Mouse (Mus musculus) kidney, embryonic 15.5 days (tissue): ENCODE measurements around the gene Acsbg2. TPM values are rescaled to one million over a fixed set of nuclear protein-coding genes. Genes with fewer than 3 reads are reported as not detected.

ENCODE experiments used
- ATAC-seq: fragments of 200-750 bp; cut with Nextera tagmentation; replicated peaks from 2 replicates; pipeline ENCODE4 v1.8.0; 2017; ENCODE audit warnings: moderate TSS enrichment; ENCODE audit not compliant: low FRiP score
- H3K27ac ChIP-seq: fragments of 300-500 bp; sonication (generic); 2 replicates; pipeline ENCODE4 v1.5.1; 2015; ENCODE audit warnings: mild to moderate bottlenecking, inconsistent platforms
- H3K27me3 ChIP-seq: fragments of 300-500 bp; sonication (generic); 2 replicates; pipeline ENCODE4 v1.6.1; 2015; ENCODE audit warnings: inconsistent platforms
- H3K36me3 ChIP-seq: fragments of 300-500 bp; sonication (generic); 2 replicates; pipeline ENCODE4 v1.6.1; 2015; ENCODE audit warnings: inconsistent platforms
- H3K4me1 ChIP-seq: fragments of 300-500 bp; sonication (generic); 2 replicates; pipeline ENCODE4 v1.6.1; 2015; ENCODE audit warnings: inconsistent platforms
- H3K4me2 ChIP-seq: fragments of 300-500 bp; sonication (generic); 2 replicates; pipeline ENCODE4 v1.6.1; 2015; ENCODE audit warnings: moderate library complexity, mild to moderate bottlenecking, inconsistent platforms
- H3K4me3 ChIP-seq: fragments of 300-500 bp; sonication (generic); replicated peaks from 2 replicates; pipeline ENCODE4 v1.5.1; 2015; ENCODE audit warnings: mild to moderate bottlenecking, inconsistent platforms
- H3K9ac ChIP-seq: fragments of 300-500 bp; sonication (generic); 2 replicates; pipeline ENCODE4 v1.6.1; 2015; ENCODE audit warnings: mild to moderate bottlenecking, inconsistent platforms
- H3K9me3 ChIP-seq: fragments of 300-500 bp; sonication (generic); replicated peaks from 2 replicates; pipeline ENCODE4 v1.6.1; 2016; ENCODE audit warnings: inconsistent platforms
- WGBS: fragments of 180-500 bp; shearing (Covaris S2); methylation state at CpG from one replicate; pipeline ENCODE4 v1.1.7; 2015; ENCODE audit warnings: mixed read lengths; 5-methylcytosine and 5-hydroxymethylcytosine counted together
- polyA plus RNA-seq: library from polyadenylated mRNA; unstranded; fragments of >200 nt; fragmentation: Nextera tagmentation; extraction: Ambion mirVana; gene quantifications from 2 replicates; pipeline ENCODE4 v1.2.1, GENCODE M21; 2015

Gene Acsbg2
- polyA plus RNA-seq, 1 experiment from 2014 or later, result not detected

- Histone ChIP-seq H3K27me3 (0 out of 2 replicates have a peak, but pooled peaks cover 3% of the 10 kb centered on the region), H3K27ac (no peak overlapping the region), H3K4me3 (no peak overlapping the region), H3K36me3 (no peaks in the 10 kb centered on the region), H3K4me2 (no peak overlapping the region), H3K9me3 (no peaks in the 10 kb centered on the region), H3K9ac (no peak overlapping the region), H3K4me1 (no peaks in the 10 kb centered on the region)
- WGBS, result 67% methylated on average over 7 of the region's 7 CpGs
- no peak for ATAC-seq
Measured at GRCm38 (mm10) chr17:56840524-56840923, 33.7 kb downstream of the Acsbg2 start.

GRCm38 (mm10) chr17:56836336-56836735, 37.9 kb downstream of the Acsbg2 start:
- H3K4me1 ChIP-seq, result 0 out of 2 replicates have a peak, but pooled peaks cover 4% of the 10 kb centered on the region
- no peak overlapping the region for H3K4me3 ChIP-seq
- H3K36me3 ChIP-seq, result no peaks in the 10 kb centered on the region
- WGBS, result 86% methylated on average over 8 of the region's 8 CpGs
- H3K27me3 ChIP-seq, result peaks cover 12% of the 10 kb centered on the region
- no peak overlapping the region for H3K9ac ChIP-seq
- ATAC-seq, result no peak
- H3K4me2 ChIP-seq, result no peak overlapping the region
- H3K27ac ChIP-seq, result no peak overlapping the region
- no peaks in the 10 kb centered on the region for H3K9me3 ChIP-seq

- no peak overlapping the region for H3K27ac ChIP-seq
- H3K36me3 ChIP-seq, result no peaks in the 10 kb centered on the region
- no peak overlapping the region for H3K9ac ChIP-seq
- WGBS, result 84% methylated on average over 1 of the region's 1 CpGs
- no peak overlapping the region for H3K4me3 ChIP-seq
- H3K9me3 ChIP-seq, result no peaks in the 10 kb centered on the region
- peaks cover 18% of the 10 kb centered on the region for H3K4me1 ChIP-seq
- no peak overlapping the region for H3K4me2 ChIP-seq
- peaks cover 25% of the 10 kb centered on the region for H3K27me3 ChIP-seq
- ATAC-seq, result no peak
Measured at GRCm38 (mm10) chr17:56833381-56833780, 40.9 kb downstream of the Acsbg2 start.

- 82% methylated on average over 1 of the region's 1 CpGs for WGBS
- no peak for ATAC-seq
- Histone ChIP-seq H3K9ac (no peak overlapping the region), H3K4me1 (peaks cover 18% of the 10 kb centered on the region), H3K9me3 (no peaks in the 10 kb centered on the region), H3K4me2 (no peak overlapping the region), H3K36me3 (no peaks in the 10 kb centered on the region), H3K27me3 (peaks cover 29% of the 10 kb centered on the region), H3K27ac (no peak overlapping the region), H3K4me3 (no peak overlapping the region)
Measured at GRCm38 (mm10) chr17:56832918-56833317, 41.3 kb downstream of the Acsbg2 start.

- Histone ChIP-seq H3K36me3 (no peaks in the 10 kb centered on the region), H3K4me1 (peaks cover 18% of the 10 kb centered on the region), H3K9me3 (no peaks in the 10 kb centered on the region), H3K4me2 (peak overlapping the region; percentile 93), H3K27ac (peak overlapping the region; percentile 49; the same call in 1 of the 2 replicates), H3K9ac (peak overlapping the region; percentile 45), H3K4me3 (peak overlapping the region; percentile 72), H3K27me3 (peaks cover 30% of the 10 kb centered on the region)
- peak; percentile 98 for ATAC-seq
- under 1% methylated on average over 42 of the region's 42 CpGs for WGBS
Measured at GRCm38 (mm10) chr17:56831111-56831816, 43.0 kb downstream of the Acsbg2 start.

GRCm38 (mm10) chr17:56830411-56831110, 43.7 kb downstream of the Acsbg2 start, which contains the start of gene Rfx2:
Gene Rfx2, minus strand, starts transcription at chr17:56831013.
- H3K4me2 ChIP-seq, result peak within 1 kb of the TSS; percentile 93
- H3K9ac ChIP-seq, result peak within 1 kb of the TSS; percentile 55
- H3K27ac ChIP-seq, result peak within 1 kb of the TSS; percentile 49; the same call in 1 of the 2 replicates
- WGBS, result 1% methylated on average over 50 of the region's 62 CpGs
- H3K9me3 ChIP-seq, result no peaks in the 10 kb centered on the region
- H3K27me3 ChIP-seq, result peaks cover 30% of the 10 kb centered on the region
- no peak for ATAC-seq
- no peaks in the 10 kb centered on the region for H3K36me3 ChIP-seq
- H3K4me3 ChIP-seq, result peak within 1 kb of the TSS; percentile 72
- H3K4me1 ChIP-seq, result peaks cover 18% of the 10 kb centered on the region

DNA sequence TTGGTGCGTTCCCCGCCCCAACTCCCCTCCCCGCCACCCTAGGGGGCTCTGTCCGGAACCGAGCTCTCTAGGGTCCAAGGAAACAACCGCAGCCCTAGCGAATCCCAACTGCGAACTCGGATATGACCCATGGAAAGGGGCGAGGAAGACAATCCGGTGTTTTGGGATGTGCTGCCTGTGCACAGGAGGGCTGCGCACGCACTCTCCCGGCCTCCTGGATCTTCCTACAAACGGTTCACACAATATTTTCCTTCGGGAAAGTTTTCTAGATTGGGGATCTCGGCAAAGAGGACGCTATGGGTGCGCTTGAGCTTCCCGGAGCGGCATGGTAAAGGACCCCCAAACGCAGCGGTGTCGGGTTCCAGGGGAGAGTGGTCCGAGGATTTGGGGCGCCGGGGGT, 44.5 kb downstream of the Acsbg2 start:
- 2% methylated on average over 27 of the region's 27 CpGs for WGBS
- H3K36me3 ChIP-seq, result no peaks in the 10 kb centered on the region
- no peak overlapping the region for H3K27ac ChIP-seq
- peak overlapping the region; percentile 93 for H3K4me2 ChIP-seq
- H3K4me1 ChIP-seq, result peaks cover 18% of the 10 kb centered on the region
- no peak for ATAC-seq
- peak overlapping the region; percentile 55; the same call in 1 of the 2 replicates for H3K9ac ChIP-seq
- H3K27me3 ChIP-seq, result peaks cover 30% of the 10 kb centered on the region
- H3K9me3 ChIP-seq, result no peaks in the 10 kb centered on the region
- H3K4me3 ChIP-seq, result peak overlapping the region; percentile 72

- H3K4me2 ChIP-seq, result peak overlapping the region; percentile 93
- peaks cover 30% of the 10 kb centered on the region for H3K27me3 ChIP-seq
- WGBS, result 30% methylated on average over 11 of the region's 11 CpGs
- no peak overlapping the region for H3K9ac ChIP-seq
- no peaks in the 10 kb centered on the region for H3K36me3 ChIP-seq
- H3K4me1 ChIP-seq, result peaks cover 18% of the 10 kb centered on the region
- ATAC-seq, result no peak
- peak overlapping the region; percentile 72 for H3K4me3 ChIP-seq
- H3K9me3 ChIP-seq, result no peaks in the 10 kb centered on the region
- H3K27ac ChIP-seq, result no peak overlapping the region
Measured at GRCm38 (mm10) chr17:56829171-56829570, 45.1 kb downstream of the Acsbg2 start.

- H3K9ac ChIP-seq, result no peak overlapping the region
- H3K9me3 ChIP-seq, result no peaks in the 10 kb centered on the region
- H3K4me3 ChIP-seq, result no peak overlapping the region
- H3K36me3 ChIP-seq, result no peaks in the 10 kb centered on the region
- H3K27ac ChIP-seq, result no peak overlapping the region
- WGBS, result 92% methylated on average over 2 of the region's 2 CpGs
- peaks cover 22% of the 10 kb centered on the region for H3K27me3 ChIP-seq
- peaks cover 18% of the 10 kb centered on the region for H3K4me1 ChIP-seq
- no peak overlapping the region for H3K4me2 ChIP-seq
- ATAC-seq, result no peak
Measured at GRCm38 (mm10) chr17:56826718-56827117, 47.5 kb downstream of the Acsbg2 start.

GRCm38 (mm10) chr17:56823352-56823751, 50.9 kb downstream of the Acsbg2 start:
- 72% methylated on average over 2 of the region's 2 CpGs for WGBS
- Histone ChIP-seq H3K4me3 (no peak overlapping the region), H3K27me3 (peaks cover 7% of the 10 kb centered on the region; the same call in 1 of the 2 replicates), H3K4me1 (no peaks in the 10 kb centered on the region), H3K9ac (no peak overlapping the region), H3K36me3 (no peaks in the 10 kb centered on the region), H3K27ac (no peak overlapping the region), H3K9me3 (no peaks in the 10 kb centered on the region), H3K4me2 (no peak overlapping the region)
- no peak for ATAC-seq

DNA sequence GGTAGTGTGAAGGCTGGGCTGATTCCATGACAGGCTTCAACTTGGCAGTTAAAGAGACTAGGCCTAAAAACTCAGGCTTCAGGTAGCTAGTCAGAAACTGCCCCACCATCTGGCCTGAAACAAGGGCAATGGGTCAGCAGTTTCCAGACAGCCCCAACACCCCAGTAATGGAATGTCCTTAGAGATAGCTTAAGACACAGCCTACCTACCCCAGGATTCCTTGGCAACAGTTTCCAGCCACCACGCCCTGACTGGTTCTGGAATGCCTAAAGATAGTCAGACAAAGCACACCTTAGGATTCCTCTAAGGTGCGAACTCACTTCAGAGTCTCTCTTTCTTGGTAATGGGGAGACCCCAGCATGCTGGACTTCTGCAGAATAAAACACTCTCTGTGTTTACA, 51.9 kb downstream of the Acsbg2 start:
- ATAC-seq, result no peak
- H3K9ac ChIP-seq, result no peak overlapping the region
- H3K27me3 ChIP-seq, result no peaks in the 10 kb centered on the region
- no peaks in the 10 kb centered on the region for H3K36me3 ChIP-seq
- no peak overlapping the region for H3K4me2 ChIP-seq
- H3K9me3 ChIP-seq, result no peaks in the 10 kb centered on the region
- 79% methylated on average over 2 of the region's 2 CpGs for WGBS
- H3K4me1 ChIP-seq, result no peaks in the 10 kb centered on the region
- H3K27ac ChIP-seq, result no peak overlapping the region
- no peak overlapping the region for H3K4me3 ChIP-seq

DNA sequence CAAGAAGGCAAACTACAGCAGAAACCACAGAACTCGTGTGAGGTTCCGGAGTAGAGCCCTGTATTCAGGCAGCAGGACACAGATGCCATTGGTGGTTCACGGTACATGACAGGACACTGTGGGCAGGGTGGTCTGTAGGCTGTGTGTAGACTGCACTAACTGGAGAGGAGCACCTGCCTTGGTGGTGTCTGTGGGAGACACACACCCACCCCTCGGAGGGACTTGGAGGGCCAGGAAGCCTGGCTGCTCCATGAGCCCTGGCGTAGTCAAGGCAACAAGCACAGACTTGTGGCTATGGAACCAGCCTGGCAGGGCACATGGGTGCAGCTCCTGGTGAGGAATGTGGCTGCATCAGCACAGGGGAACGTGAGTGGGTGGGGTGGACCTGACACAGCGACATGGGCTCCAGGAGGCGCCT, 54.5 kb downstream of the Acsbg2 start:
- H3K27ac ChIP-seq, result no peak overlapping the region
- no peak for ATAC-seq

More for the DNA sequence above, 54.5 kb downstream of the Acsbg2 start:
- H3K36me3 ChIP-seq, result no peaks in the 10 kb centered on the region
- no peak overlapping the region for H3K4me2 ChIP-seq
- H3K4me3 ChIP-seq, result no peak overlapping the region
- no peak overlapping the region for H3K9ac ChIP-seq
- no peaks in the 10 kb centered on the region for H3K27me3 ChIP-seq
- H3K9me3 ChIP-seq, result no peaks in the 10 kb centered on the region
- 72% methylated on average over 8 of the region's 8 CpGs for WGBS
- no peaks in the 10 kb centered on the region for H3K4me1 ChIP-seq
